Mouse (Mus musculus) c-Kit-positive CD71-positive TER-119-negative erythroid progenitor cells, embryonic 14.5 days (primary cell): Measurements from ENCODE around the gene Zim1.

Experiments
- DNase-seq: peaks from one replicate; pipeline ENCODE4 v3.0.0-alpha.2; 2013; ENCODE audit warnings: low read depth

Gene Zim1

DNA sequence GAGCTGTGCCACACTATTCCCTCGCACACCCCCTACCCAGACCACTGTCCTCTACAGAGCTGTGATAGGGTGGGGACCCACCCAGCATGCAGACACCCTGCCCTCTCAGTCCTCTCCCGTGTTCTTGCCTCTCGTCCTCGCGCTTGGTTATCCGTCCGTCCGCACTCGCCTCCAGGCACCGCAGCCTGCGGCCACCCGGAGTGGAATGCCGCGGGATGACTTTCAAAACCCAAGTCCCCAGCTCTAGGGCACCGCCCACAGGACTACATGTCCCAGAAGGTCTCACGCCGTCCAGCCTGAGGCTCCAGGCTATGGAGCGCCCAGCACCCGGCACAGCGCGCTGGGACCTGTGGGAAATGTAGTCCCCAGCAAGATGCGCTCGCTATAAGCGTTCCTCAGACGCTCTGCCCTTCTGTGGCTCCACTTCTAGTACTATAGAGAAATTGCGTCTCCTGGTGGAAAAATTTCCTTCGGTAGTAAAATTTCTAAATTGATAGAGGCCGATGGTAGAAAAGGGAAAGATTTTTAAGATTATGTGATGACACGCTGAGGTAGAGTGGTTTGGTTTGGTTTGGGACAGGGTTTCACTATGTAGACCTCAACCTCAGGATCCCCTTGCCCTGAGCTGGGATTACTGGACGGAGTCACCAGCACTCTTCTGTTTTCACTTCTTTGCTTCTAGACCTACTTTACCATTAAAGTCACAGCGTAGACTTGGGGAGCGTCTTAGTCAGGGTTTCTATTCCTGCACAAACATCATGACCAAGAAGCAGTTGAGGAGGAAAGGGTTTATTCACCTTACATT lies at the start of gene Zim1:
Gene Zim1 (minus strand): TSS at position 210 of the 805 bp plus-strand sequence.
- DNase-seq, result no peak

DNA sequence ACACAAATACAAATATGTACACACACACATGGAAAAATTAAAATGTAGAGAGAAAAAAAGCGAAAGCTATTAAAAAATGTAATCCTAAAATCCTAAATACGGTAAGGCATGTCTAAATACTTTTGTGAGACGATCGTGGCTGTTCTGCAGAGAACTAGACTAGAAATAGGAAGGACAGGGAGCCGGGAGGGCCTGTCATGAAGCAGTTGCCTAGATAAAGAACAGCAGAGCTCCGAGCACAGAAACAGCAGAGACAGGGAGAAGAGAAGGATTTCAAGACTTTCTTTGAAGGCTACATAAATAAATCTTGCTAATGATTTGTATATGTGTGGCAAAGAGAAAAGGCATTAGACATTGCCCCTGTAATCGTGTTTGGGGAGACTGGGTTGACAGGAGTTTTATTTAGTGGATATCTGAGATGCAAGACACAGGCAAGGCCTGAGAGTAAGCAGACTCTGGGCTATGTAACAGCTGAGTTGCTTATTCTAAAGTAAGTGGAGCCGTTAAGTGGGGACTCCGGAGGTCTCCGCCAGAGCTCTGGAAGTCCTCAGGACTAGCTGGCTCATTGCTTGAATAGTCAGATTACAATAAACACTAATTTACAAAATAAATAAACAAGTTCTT lies 48.1 kb upstream of the Zim1 start:
- DNase-seq, result no peak

GRCm38 (mm10) chr7:6736060-6736459 lies 39.8 kb upstream of the Zim1 start:
- DNase-seq, result no peak

- no peak for DNase-seq
These were observed 35.7 kb upstream of the Zim1 start for GRCm38 (mm10) chr7:6731930-6732329.

DNA sequence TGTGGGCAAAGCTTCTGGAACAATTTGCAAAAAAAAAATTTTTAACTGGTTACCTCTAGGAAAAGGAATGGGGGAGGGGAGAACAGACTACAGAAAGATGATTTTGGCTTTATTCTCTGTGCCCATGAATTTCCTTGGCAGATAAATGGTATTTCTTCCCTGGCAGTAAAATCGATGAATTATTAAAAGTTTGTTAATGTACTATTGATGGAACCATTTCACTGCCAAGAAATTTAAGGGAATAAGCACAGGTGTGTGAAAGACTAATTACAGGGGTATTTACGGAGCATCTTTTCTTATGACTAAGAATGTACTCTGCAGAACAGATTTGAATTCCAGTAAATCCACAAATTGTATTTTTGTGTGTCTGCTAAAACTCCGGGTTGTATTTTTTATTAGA lies 35.1 kb upstream of the Zim1 start:
- no peak for DNase-seq

- no peak for DNase-seq
These were observed 34.6 kb upstream of the Zim1 start for GRCm38 (mm10) chr7:6730801-6731200.

DNA sequence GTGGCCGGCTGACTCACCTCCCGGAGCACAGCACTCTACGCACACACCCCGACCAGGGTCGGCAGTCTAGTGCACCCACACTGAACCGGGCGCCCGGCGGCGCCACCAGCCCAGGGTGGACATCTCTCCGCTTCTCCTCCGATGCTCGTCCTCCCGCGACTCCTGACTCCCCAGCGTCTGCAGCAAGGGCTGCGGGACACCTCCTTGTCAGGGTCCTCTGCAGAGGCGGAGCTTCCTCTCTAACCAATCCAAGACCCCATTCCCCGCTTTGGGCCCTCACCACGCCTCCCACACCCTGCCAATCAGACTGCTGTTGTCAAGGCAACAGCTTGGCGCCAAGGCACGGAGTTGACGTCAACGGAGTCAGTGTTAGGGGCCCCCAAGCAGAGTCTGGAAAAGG lies 34.0 kb upstream of the Zim1 start, which contains the start of the genes Peg3 and Usp29:
Gene Peg3 (minus strand): TSS at position 191 of the 400 bp plus-strand sequence.
Gene Usp29 (plus strand): TSS at position 338 of the 400 bp plus-strand sequence.
- peak; percentile 42 for DNase-seq

DNA sequence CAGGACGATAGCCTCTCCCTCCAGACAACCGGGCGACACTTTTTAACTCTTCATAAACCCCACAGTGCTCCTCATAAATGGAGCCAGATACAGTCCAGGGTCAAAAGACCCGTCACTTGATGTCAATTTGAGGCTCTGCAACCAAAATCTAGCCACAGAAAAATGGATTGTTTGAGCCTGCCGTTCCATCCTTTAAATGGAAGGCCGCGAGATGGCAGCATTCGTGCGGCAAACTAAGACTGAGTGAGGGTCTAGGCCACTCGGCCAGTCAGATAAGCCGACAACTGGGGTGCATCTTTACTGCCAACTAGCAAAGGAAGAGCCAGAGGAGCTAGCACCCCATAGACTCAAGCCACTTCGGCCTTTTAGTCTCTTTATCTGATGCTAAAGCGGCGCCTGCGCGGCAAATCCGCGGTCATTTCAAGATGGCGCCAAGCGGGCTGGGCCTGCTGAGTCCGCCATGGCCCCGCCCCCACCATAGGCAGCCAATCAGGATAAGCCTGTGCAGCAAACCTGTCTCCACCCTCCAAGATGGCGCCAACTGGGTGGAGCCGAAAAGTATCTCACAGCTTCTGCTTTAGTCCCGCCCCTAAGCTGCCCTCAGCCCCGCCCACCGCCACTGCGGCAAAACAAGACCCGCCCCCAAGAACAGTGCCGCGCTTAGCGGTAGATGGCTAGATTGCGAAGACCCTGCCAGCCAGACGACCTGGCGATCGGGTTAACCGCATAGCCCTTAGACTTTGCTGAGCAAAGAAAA lies 33.0 kb upstream of the Zim1 start:
- peak; percentile 74 for DNase-seq

GRCm38 (mm10) chr7:6728263-6728931 lies 32.1 kb upstream of the Zim1 start:
- peak; percentile 77 for DNase-seq

DNA sequence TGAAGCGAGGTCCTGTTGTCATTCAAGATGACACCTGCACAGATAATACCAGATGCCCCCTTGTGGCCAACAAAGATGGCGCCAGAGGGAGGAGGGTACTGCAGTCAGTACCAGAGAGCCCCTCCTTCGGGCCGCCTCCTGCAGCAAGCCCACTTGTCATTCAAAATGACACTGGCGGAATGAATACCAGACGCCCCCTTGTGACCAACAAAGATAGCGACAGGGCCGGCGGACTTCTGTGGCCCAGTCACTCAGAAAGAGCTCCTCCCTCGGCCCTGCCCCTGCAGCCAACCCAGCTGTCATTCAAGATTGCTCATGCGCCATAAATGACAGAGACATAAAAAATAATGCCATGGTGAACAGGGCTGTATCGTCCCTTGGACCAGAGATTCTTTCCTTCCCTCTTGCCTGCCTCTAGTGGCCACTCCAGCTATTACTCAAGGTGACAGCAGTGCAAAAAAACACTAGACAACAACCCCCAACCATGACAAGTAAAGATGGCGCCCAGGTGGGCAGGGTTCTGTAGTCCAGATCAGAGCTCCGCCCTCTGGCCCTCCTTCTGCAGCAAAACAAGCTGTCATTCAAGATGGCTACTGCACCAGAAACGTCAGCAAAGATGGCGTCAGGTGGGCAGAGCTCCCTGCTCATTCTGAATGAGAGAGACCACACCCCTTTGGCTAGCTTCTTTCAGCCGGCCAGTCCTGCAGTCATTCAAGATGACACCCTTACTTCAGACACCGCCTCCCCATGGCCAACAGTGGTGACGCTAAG lies 31.3 kb upstream of the Zim1 start:
- DNase-seq, result peak; percentile 48

- DNase-seq, result no peak
These were observed 13.1 kb upstream of the Zim1 start for GRCm38 (mm10) chr7:6709396-6709795.

DNA sequence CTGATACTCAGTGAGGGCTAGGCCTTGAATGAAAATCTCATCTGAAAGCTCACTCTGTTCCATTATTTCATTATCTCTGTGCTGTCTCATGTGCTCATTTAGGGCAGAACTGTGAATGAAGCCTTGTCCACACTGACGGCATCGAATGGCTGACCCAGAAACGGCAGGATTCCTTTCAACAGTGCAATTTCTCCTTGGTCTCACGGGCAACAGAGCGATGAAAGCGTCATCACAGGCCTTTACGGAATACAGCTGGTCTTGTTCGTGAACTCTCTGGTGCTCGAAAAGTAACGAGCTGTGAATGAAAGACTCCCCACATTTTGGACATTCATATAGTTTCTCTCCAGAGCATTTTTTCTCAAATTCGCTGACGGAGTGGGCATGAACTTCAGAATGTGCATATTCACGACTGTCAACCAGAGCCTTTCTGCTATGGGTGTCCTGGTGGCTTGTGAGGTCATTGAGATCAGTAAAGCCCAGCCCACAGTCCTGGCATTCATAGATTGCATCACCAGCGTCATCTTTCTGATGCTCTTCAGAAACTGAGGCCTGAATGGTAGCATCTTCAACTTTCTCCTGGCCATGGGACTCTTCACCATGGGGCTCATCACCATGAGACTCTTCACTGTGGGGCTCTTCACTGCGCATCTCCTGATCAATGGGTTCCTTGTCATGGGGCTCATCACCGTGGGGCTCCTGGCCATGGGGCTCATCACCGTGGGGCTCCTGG lies 12.4 kb upstream of the Zim1 start:
- no peak for DNase-seq

- no peak for DNase-seq
These were observed 11.3 kb upstream of the Zim1 start for GRCm38 (mm10) chr7:6707416-6708015.

DNA sequence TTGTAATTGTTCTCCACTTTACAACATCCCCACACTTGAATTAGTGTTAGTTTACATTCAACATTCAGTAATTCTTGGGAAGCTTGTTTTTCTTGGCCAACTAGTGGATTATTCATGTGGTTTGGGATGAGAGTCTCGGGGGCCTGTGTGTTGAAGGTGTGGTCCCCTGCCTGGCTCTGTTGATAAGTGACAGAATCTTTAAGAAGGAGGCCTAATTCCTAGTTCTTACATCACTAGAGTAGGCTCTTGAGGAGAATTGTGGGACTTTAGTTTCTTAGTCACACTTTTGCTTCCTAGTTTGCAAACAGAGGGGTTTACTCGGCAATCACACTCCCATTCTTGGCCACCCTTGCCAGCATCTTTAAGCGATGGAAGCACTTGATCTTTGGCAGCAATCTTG lies 3.0 kb upstream of the Zim1 start:
- no peak for DNase-seq

GRCm38 (mm10) chr7:6685511-6685910 lies 10.7 kb downstream of the Zim1 start:
- no peak for DNase-seq

GRCm38 (mm10) chr7:6666726-6667125 lies 29.5 kb downstream of the Zim1 start:
- DNase-seq, result no peak

DNA sequence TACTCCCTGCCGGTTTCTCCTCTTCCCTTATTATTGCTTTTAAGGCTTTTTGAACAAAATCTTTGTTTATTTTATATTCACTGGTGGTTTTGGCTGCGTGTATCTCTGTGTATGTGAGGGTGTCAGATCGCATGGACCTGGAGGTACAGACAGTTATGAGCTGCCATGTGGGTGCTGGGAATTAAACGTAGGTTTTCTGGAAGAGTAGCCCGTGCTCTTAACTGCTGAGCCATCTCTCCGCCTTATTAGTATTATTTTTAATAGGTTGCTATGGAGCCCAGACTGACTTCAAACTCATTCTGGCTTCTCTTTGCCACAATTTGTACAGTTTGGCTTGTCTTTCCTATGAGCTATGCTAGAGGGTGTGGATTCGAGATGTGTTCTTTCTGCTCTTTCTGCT lies 32.8 kb downstream of the Zim1 start:
- DNase-seq, result no peak

DNA sequence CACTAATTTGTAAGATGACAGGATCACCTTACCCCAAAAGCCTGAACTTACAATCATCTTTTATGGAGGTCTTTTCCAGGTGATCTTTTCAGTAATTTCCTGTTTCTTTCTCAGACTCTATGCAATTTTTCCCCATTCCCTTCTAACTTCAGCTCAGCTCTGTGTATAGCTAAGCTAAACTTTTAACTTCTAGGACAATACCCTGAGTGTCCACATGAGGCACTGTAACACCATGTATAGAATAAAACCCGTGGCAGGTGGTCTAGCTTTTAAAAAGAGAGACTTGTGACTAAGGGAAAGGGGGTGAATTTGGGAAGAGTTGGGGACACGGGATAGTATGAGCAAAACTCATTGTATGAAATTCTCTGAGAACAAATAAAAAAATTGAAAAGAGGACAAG lies 36.6 kb downstream of the Zim1 start:
- DNase-seq, result peak; percentile 0

DNA sequence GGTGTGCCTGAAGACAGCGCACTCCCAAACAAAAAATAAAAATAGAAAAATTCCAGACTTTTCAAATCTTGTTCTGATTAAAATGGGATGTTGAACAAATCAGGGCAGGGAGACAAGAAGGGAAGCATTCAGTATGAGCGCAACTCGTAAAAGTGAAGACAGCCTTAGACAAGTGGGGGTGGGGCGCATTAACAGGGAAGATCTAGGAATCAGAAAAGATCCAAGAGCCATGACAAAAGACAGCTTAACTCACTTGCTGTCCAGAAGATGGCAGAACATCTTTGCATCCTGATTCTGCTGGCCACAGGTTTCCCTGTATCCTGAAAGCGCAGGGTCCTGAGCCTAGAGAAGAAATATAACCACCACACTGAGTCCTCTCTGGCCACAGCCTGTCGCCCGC lies 37.6 kb downstream of the Zim1 start:
- no peak for DNase-seq

- DNase-seq, result no peak
These were observed 44.1 kb downstream of the Zim1 start for GRCm38 (mm10) chr7:6652151-6652550.
